ENCODE assay signal across 8 mouse cellular contexts in genomic region chr11:61147300-61147683, GRCm38 (mm10). TPM values are rescaled to one million over a fixed set of nuclear protein-coding genes. Genes with fewer than 3 reads are reported as not detected.
DNase-seq lines count a peak whose midpoint lies in the region; ATAC-seq and TF ChIP-seq lines count a peak whose summit lies in the region.

No protein-coding gene starts in this region.

- peak; percentile 80 for ATAC-seq in forebrain, postnatal 0 days
- 0 out of 2 replicates have a peak, but pooled peaks have one; percentile 17 for ATAC-seq in limb, embryonic 11.5 days (ENCODE audit: insufficient number of reproducible peaks, low FRiP score, low TSS enrichment, low read depth)
- ATAC-seq in midbrain, postnatal 0 days (ENCODE audit: low FRiP score), result peak; percentile 73

- peak overlapping the region; percentile 51 for H3K4me3 ChIP-seq in layer of hippocampus, adult 2 months
- peak overlapping the region; percentile 33 for H3K4me3 ChIP-seq in forebrain, postnatal 0 days (ENCODE audit: low read depth, low read length)
- H3K4me3 ChIP-seq in limb, embryonic 11.5 days (ENCODE audit: low read depth, low read length), result peak overlapping the region; percentile 32
- peak overlapping the region; percentile 37 for H3K4me3 ChIP-seq in midbrain, postnatal 0 days (ENCODE audit: low read depth, low read length)

- peak overlapping the region; percentile 49 for H3K27ac ChIP-seq in layer of hippocampus, adult 2 months
- no peak overlapping the region for H3K27ac ChIP-seq in forebrain, postnatal 0 days (ENCODE audit: low read depth, low read length)
- H3K27ac ChIP-seq in limb, embryonic 11.5 days (replicated peaks; ENCODE audit: low read depth, low read length), result no peak overlapping the region
- no peak overlapping the region for H3K27ac ChIP-seq in midbrain, postnatal 0 days (ENCODE audit: low read depth, low read length)

- H3K4me2 ChIP-seq in forebrain, postnatal 0 days (ENCODE audit: low read depth), result peak overlapping the region; percentile 58
- H3K4me2 ChIP-seq in limb, embryonic 11.5 days (ENCODE audit: low read depth, severe bottlenecking), result peak overlapping the region; percentile 66
- peak overlapping the region; percentile 71 for H3K4me2 ChIP-seq in midbrain, postnatal 0 days (ENCODE audit: low read depth, low read length, poor library complexity, severe bottlenecking)

- H3K9me3 ChIP-seq in forebrain, postnatal 0 days (ENCODE audit: low read length), result no peaks in the 10 kb centered on the region
- H3K9me3 ChIP-seq in limb, embryonic 11.5 days (ENCODE audit: control insufficient read depth, low read length), result no peaks in the 10 kb centered on the region
- H3K9me3 ChIP-seq in midbrain, postnatal 0 days (ENCODE audit: low read length), result no peaks in the 10 kb centered on the region

- no peaks in the 10 kb centered on the region for H3K4me1 ChIP-seq in forebrain, postnatal 0 days (ENCODE audit: insufficient read depth)
- H3K4me1 ChIP-seq in limb, embryonic 11.5 days (ENCODE audit: control insufficient read depth, insufficient read depth, low read length), result no peaks in the 10 kb centered on the region; the same call in 1 of the 2 replicates
- H3K4me1 ChIP-seq in midbrain, postnatal 0 days (ENCODE audit: insufficient read depth, low read length), result peaks cover 6% of the 10 kb centered on the region; the same call in 1 of the 2 replicates

- WGBS in forebrain, postnatal 0 days, result 5% methylated on average over 32 of the region's 32 CpGs
- 6% methylated on average over 32 of the region's 32 CpGs for WGBS in limb, embryonic 11.5 days
- WGBS in midbrain, postnatal 0 days, result 3% methylated on average over 32 of the region's 32 CpGs

- peak in 1 of 2 experiments; percentile 46 for DNase-seq in layer of hippocampus, adult 2 months (ENCODE audit: low spot score in 2 of 2)
- DNase-seq in layer of hippocampus, adult 8-10 months (ENCODE audit: low spot score in 2 of 2), result no peak
- DNase-seq in cerebellum, adult 8-10 months, result peak; percentile 55
- DNase-seq in forebrain, postnatal 0 days, result peak; percentile 51
- peak; percentile 63 for DNase-seq in limb, embryonic 11.5 days (ENCODE audit: low spot score)
- peak; percentile 56 for DNase-seq in midbrain, postnatal 0 days (ENCODE audit: low spot score)
- DNase-seq in B cell, adult 2 months, result no peak
- no peak for DNase-seq in urinary bladder, postnatal 25 days (ENCODE audit: low spot score)

- TF ChIP-seq CTCF in layer of hippocampus, adult 2 months (conservative IDR thresholded peaks at IDR 0.05), result peak; percentile 58
- TF ChIP-seq CTCF in forebrain, postnatal 0 days (IDR thresholded peaks at IDR 0.05; ENCODE audit: low read depth), result peak; percentile 66
- TF ChIP-seq CTCF in midbrain, postnatal 0 days (IDR thresholded peaks at IDR 0.05), result peak; percentile 58

- H3K9ac ChIP-seq in forebrain, postnatal 0 days, result peak overlapping the region; percentile 33
- H3K9ac ChIP-seq in limb, embryonic 11.5 days (ENCODE audit: low read length), result peak overlapping the region; percentile 45; the same call in 1 of the 2 replicates
- peak overlapping the region; percentile 39; the same call in 1 of the 2 replicates for H3K9ac ChIP-seq in midbrain, postnatal 0 days (replicated peaks; ENCODE audit: low read length, poor library complexity, severe bottlenecking)

- H3K27me3 ChIP-seq in forebrain, postnatal 0 days (ENCODE audit: insufficient read depth, low read length), result no peaks in the 10 kb centered on the region
- peaks cover 4% of the 10 kb centered on the region; the same call in 1 of the 2 replicates for H3K27me3 ChIP-seq in limb, embryonic 11.5 days (ENCODE audit: control insufficient read depth, insufficient read depth, low read length)
- no peaks in the 10 kb centered on the region for H3K27me3 ChIP-seq in midbrain, postnatal 0 days (ENCODE audit: insufficient read depth, low read length)

- peaks cover 13% of the 10 kb centered on the region for H3K36me3 ChIP-seq in forebrain, postnatal 0 days (ENCODE audit: insufficient read depth)
- H3K36me3 ChIP-seq in limb, embryonic 11.5 days (ENCODE audit: control insufficient read depth, insufficient read depth, low read length), result peaks cover under 1% of the 10 kb centered on the region; the same call in 1 of the 2 replicates
- peaks cover 9% of the 10 kb centered on the region for H3K36me3 ChIP-seq in midbrain, postnatal 0 days (ENCODE audit: insufficient read depth, low read length)

RNA-seq across cellular contexts. Expression of gene Tnfrsf13b, which starts 20.7 kb away (rescaled TPM):
- total RNA-seq in layer of hippocampus, adult 2 months (2021), result 1 to 10 TPM in 1 of 2 experiments, under 1 TPM in 1; 0.98 to 1.5 TPM
- total RNA-seq in layer of hippocampus, adult 8-10 months (2022), result 1 to 10 TPM; 2.3 to 3.2 (median 2.8) TPM
- total RNA-seq in forebrain, postnatal 0 days (2014; rRNA removed), result 1.1 and 4.2 TPM in 2 replicates
- polyA plus RNA-seq in forebrain, postnatal 0 days (2015; fragmentation: Nextera tagmentation; extraction: Ambion mirVana), result 0.83 and 1.4 TPM in 2 replicates
- 0.89 and 0.99 TPM in 2 replicates for polyA plus RNA-seq in limb, embryonic 11.5 days (2014; fragmentation: Nextera tagmentation; extraction: Ambion mirVana)
- 1.6 and 2.2 TPM in 2 replicates for total RNA-seq in midbrain, postnatal 0 days (2014; rRNA removed)
- polyA plus RNA-seq in midbrain, postnatal 0 days (2015; fragmentation: Nextera tagmentation; extraction: Ambion mirVana), result 1.4 TPM in 2 replicates

RNA-seq across cellular contexts. Expression of gene Usp22, which starts 27.6 kb away (rescaled TPM):
- total RNA-seq in layer of hippocampus, adult 2 months (2021), result 100 to 1,000 TPM; 216 to 235 TPM
- 100 to 1,000 TPM; 195 to 218 (median 201) TPM for total RNA-seq in layer of hippocampus, adult 8-10 months (2022)
- total RNA-seq in forebrain, postnatal 0 days (2014; rRNA removed), result 545 and 656 TPM in 2 replicates
- polyA plus RNA-seq in forebrain, postnatal 0 days (2015; fragmentation: Nextera tagmentation; extraction: Ambion mirVana), result 345 and 405 TPM in 2 replicates
- polyA plus RNA-seq in limb, embryonic 11.5 days (2014; fragmentation: Nextera tagmentation; extraction: Ambion mirVana), result 186 and 194 TPM in 2 replicates
- total RNA-seq in midbrain, postnatal 0 days (2014; rRNA removed), result 637 and 644 TPM in 2 replicates
- 340 and 355 TPM in 2 replicates for polyA plus RNA-seq in midbrain, postnatal 0 days (2015; fragmentation: Nextera tagmentation; extraction: Ambion mirVana)

Comparison
In these comparisons a context has a peak if more than half of its experiments do, and no peak if none do; other contexts are left out.
1. DNase-seq: peak in cerebellum, adult 8-10 months (single experiment), forebrain, postnatal 0 days (single experiment), limb, embryonic 11.5 days (single experiment) and midbrain, postnatal 0 days (single experiment); none in layer of hippocampus, adult 8-10 months (0 of 2), B cell, adult 2 months (0 of 2) and urinary bladder, postnatal 25 days (single experiment).
2. ATAC-seq: peak in every context shown above with its lines; median percentile 80 in forebrain, postnatal 0 days; 73 in midbrain, postnatal 0 days; 17 in limb, embryonic 11.5 days.
3. Peak in every context shown above with its lines, with median percentiles within 50 percentile points of each other: H3K4me3 ChIP-seq, CTCF ChIP-seq, H3K4me2 ChIP-seq and H3K9ac ChIP-seq.